Mouse (Mus musculus): ENCODE measurements around the gene Coro1a.
"Not testable (repeated sequence)": the region's sequence is repeated elsewhere in the genome, so short reads cannot be mapped to it uniquely, and the experiment has no call there.

The Coro1a gene

DNA sequence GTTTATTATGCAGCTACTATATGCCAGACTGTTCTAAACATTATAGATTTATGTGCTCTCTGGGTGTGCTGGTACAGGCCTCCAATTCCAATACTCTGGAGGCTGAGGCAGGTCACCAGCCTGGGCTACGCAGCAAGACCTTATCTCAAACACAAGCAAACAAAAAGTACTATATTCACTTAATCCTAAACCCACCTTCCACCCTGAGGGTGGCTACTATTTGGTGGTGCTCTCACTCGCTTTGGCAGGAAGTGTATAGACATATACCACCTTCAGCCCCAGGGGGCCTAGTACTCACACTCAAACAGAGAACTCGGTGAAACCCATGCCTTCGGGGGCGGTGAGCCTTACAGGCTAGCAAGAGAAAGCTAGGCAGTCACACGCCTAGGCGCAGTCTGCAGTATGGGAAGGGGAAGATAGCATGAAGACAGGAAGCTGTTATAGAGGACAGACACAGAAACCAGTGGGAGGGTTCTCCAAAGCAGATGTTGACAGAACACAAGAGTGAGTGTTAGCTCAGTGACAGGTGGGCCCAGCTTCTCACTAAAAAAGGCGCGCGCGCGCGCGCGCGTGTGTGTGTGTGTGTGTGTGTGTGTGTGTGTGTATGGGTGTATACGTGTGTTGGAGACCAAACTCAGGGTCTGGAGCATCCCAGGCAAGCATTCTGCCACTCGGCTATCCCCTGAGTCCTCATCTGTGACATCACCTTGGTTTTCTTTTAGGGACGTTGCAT lies at the start of gene Coro1a:
Gene Coro1a (minus strand): TSS at position 346 of the 733 bp plus-strand sequence.
- DNase-seq, result peak; percentile 84

DNA sequence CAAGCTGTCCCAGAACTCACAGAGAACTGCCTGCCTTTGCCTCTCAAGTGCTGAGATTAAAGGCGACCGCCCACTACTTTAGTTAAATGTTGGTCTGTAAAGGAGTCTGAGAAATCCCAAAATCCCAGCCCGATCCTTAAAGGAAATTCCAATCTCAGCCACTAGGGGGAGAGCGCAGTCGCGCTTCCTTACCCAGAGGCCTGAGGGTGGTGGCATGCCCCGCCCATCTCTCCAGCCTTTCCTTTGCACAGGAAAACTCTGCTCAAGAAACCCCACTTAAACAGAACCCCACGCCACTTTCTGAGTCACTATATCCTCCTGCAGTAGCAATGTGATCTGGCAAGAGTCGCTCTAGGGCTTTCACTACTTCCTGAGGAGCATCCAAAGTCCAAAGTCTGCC lies 47.3 kb upstream of the Coro1a start:
- DNase-seq, result peak; percentile 67

DNA sequence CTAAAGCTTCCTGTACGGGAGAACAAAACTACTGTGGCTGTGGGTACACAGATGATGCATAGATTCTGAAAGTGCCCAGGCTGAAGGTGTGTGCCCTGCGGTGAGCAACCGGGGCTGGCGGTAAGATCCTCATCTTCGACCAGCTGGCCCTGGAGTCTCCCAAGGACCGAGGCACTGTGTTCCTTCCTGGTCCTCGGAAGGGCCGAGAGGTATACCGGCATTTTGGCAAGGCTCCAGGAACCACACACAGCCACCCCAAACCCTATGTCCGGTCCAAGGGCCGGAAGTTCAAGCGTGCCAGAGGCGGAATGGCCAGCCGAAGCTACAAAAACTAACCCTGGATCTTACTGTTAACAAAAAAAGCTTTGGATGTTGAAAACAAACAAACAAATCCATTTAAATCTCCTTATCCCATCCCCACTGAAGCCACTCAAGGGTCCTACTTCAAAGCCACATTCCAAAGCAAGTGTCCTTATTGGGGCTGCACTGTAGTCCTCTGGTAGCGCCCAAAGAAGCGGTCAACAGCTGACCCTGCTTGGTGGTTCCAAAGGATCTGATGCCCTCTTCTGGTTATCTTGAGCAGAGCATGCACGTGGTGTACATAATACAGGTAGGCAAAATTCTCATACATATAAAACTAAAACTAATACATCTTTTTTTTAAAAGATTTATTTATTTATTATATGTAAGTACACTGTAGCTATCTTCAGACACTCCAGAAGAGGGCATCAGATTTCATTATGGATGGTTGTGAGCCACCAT lies 42.2 kb upstream of the Coro1a start:
- DNase-seq, result no peak

DNA sequence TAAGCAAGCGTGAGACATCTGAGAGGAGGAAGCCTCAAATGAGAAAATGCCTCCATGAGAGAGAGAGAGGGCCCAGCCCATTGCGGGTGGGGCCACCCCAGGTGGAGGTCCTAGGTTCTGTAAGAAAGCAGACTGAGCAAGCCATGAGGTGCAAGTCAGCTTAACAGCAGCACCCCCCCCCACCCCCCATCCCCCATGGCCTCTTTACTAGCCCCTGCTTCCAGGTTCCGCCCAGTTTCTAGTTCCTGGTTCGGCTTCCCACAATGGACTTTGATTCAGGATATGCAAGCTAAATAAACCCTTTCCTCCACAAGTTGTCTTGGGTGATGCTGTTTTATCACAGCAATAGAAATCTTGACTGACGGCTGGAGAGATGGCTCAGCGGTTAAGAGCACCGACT lies 41.2 kb upstream of the Coro1a start:
- no peak for DNase-seq

DNA sequence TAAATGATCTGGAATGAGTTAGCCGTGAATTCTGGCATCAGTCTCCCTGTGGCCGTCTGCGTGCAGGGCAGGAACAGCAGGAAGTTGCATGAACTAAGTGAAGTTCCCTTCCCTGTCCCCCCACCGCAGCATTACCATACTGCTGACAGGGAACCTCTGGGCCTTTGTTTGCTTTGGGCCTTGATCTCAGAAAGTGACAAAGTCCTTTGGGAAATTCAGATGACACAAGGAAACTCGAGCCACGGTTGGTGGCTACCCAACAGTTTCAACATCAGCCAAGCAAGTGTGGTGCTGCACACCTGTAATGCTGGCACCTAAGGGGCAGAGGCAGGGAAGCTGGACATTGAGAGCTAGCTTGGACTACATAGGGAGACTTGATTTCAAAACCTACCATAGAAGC lies 39.2 kb upstream of the Coro1a start:
- DNase-seq, result no peak

DNA sequence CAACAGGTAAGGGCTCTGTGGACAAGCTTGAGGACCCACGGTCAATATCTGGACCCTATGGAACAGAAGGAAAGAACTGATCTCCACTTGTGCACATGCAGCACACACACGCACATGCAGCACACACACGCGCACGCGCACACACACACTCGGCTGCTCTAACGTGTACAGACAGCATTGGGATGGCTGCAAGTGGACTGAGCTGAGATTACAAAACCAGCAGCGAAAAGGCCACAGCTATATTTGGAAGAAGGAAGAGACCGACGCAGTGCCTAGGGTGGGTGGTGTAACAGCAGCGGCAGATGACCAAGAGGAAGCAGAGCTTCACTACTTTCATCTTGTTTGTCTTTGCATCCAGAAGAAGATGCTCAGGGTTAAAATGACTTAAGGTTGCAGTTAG lies 38.5 kb upstream of the Coro1a start:
- DNase-seq, result no peak

DNA sequence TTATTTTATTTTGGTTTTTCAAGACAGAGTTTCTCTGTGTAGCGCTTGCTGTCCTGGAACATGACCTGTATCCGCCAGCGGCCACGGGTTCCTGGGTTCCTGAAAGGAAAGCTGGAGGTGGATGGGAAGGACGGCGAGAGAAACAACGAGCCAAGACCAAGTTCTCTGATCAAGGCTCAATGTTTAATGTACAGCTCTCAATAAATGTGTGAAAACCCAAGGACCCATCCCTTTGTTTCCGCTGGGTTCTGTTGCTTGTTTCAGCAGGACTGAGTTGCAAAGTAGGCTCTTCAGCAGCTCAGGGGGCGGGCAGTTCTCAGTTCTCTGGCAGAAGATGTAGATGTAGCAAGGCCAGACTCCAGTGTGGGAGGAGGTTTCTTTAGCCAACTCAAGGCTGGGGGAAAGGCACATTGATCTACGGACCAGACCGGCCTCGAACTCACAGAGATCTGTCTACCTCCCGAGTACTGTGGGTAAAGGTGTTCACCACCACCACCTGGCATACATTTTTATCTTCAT lies 34.4 kb upstream of the Coro1a start:
- DNase-seq, result no peak

DNA sequence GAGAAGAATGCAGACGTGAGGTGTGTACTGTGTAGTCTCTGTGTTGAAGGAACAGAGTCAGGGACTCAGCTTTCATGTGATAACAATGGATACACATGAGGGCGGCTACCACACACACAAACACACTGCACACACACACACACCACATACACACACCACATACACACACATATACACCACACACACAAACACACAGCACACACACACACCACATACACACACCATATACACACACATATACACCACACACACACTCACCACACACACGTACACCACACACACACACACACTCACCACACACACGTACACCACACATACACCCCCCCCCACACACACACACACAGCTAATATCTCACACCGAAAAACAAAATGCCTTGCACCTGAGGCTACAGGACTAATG lies 33.9 kb upstream of the Coro1a start:
- DNase-seq, result no peak

DNA sequence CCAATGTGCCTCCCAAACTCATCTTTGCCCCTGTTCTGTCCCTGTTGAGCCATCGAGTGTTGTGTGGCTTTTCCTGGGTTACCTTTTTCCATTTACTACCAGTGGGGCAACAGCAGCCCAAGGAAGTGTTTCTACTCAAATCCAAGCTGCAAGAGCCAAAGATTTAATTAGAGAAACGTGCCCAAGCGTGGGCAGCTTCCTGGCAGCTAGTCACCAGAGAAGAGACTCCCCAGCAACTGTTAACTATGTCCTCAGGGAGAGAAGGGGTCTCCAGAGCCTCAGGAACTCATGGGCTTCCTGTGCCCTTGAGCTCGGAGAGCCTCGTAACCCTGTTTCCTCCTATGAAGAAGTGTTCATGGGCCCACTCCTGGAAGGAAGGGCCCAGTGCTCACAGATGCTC lies 33.4 kb upstream of the Coro1a start:
- no peak for DNase-seq

DNA sequence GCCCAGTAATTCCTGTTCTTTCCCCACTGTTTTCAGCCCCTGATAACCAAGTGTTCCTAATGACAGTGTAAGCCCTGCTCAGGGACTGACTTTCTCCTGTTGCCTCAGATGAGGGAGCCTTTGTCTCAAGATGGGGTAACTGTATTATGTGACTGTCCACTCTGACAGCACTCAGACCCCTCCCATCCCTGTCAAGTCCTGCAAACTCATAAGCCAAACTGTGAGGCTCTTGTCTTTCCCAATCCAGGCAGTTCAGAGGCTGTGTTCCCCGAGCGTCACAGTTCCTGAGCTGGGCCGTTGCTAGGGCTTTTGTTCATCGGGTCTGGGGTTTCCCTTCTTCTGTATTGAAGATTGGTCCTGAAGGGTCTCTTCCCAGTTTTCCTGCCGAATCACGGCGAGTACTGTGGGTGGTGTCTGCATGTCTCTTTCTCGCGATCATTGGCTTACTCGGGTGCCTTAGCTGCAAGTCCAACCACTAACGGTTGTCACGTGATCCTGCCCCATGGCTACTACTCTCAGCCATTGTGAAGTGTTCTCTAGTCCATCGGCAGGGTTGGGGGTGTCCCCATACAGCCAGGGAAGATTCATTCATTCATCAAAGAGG lies 32.6 kb upstream of the Coro1a start:
- no peak for DNase-seq

DNA sequence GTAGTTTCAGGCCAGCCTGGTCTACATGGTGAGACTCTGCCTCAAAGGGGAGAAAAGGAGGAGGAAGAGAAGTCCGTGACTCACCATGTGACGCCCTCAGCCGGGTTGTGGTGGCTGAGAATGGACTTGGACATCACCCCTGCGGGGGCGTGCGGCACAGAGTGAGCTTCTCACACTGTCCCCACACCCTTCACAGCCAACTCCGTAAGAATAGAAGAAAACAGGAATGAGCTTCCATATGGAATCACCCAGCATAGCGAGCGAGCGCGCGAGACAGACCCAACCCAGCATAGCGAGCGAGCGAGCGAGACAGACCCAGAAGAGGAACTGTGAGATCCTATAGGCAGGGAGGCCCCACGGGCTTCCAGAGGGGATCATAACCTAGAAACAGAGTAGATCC lies 32.0 kb upstream of the Coro1a start:
- DNase-seq, result no peak

DNA sequence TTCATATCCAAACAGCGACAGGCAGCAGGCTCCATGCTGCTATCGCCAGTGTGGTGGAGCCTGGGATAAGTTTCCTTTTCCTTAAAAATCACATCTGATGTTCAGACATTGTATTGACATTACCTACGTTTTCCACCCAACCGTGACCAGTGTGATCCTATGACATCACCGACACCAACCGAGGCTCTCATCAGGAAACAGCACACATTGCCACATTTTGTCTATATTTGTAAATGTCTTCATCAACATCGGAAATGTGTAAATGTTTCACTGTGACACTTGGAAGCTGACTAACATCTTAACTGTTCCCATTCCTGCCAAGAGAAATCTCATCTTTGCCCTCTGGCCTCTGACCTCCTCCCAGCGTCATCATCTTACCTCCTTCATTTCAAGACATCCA lies 28.5 kb upstream of the Coro1a start:
- DNase-seq, result no peak

DNA sequence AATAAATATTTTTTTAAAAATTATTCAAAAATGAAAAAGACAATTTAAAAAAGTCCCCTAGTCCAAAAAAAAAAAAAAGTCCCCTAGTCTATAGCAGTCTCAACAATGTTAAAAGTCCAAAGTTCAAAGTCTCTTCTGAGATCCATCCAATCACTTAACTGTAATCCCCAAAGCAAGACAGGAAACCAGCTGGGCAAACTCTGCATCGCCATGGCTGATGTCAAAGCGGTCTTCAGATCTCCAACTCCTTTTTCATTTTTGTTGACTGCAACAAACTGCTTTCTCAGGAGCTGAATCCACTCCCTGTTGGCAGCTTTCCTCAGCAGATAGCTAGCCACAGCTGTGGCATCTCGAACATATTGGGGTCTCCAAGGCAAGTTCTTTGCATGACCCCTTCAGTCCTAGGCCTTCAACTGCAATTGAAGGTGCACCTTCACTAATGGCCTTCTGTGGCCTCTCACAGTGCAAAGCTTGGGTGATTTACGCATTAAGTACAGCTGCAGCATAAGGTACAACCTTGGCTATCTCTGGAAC lies 22.7 kb upstream of the Coro1a start:
- not testable (repeated sequence) for DNase-seq

DNA sequence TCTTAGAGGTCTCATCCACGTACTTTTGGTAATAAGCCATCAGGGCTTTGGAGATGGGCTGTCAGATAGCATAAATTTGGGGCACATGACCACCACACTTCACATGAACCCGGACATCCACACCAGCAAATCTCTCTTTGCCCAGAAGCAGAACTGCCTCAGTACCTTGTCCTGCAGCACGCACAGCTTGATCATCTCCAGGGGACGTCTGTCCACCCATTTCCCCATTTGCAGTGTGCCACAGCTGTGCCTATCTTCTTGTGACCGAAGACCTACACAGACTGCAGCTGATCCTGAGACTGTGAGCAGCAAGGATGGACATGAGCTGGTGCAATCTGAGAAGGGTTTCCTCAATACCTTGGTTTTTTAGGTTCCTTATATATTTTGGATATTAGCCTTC lies 18.1 kb upstream of the Coro1a start:
- no peak for DNase-seq

DNA sequence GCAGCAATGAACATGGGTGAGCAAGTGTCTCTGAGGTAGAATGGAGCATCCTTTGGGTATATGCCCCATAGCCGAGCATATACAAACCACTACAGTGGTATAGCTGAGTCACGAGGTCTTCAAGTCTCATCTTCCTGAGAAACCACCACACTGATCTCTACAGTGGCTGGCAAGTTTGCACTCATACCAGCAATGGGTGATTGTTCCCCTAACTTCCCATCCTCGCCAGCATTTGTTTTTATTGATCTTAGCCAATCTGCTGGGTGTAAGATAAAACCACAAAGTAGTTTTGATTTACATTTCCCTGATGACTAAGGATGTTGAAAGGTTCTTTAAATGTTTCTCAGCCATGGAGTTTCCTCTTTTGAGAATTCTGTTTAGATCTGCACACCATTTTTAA lies 17.5 kb upstream of the Coro1a start:
- DNase-seq, result no peak

DNA sequence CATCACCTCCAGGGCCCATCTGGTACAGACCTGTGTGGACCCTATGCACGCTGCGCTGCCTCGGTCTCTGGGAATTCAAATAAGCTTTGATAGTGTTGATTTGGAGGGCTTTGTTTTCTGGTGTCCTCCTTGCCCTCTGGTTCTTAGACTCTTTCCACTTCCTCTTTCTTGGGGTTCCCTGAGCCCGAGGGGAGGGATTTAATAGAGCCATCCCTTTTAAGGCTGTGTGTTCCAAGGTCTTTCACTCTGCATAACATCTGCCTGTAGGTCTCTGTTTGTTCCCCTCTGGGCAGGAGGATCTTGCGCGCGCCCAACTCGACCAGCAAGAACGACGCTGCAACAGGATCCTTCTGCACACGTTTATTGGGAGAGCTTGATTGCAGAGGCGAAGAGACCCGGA lies 14.0 kb upstream of the Coro1a start:
- DNase-seq, result no peak

DNA sequence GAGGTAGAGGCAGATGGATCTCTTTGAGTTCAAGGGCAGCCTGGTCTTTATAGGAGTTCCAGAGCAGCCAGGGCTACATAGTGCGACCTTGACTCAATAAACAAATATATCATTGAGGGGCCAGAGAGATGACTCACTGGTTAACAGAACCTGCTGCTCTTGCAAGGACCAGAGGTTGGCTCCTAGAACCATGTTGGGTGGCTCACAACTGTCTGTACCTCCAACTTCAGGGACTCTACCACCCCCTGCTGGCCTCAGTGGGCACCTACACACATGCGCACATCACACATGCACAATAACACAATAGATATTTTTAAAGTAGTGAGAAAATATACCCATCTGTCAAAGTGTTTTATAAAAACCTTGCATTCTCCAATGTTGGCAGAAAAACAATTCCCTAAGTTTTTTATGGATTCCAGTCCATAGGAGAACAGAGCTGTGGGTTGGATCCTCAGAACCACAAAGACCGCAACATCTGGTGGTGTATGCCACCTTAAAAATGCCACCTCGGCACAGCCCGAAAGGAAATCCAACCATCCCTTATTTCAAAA lies 11.3 kb upstream of the Coro1a start:
- peak; percentile 49 for DNase-seq

DNA sequence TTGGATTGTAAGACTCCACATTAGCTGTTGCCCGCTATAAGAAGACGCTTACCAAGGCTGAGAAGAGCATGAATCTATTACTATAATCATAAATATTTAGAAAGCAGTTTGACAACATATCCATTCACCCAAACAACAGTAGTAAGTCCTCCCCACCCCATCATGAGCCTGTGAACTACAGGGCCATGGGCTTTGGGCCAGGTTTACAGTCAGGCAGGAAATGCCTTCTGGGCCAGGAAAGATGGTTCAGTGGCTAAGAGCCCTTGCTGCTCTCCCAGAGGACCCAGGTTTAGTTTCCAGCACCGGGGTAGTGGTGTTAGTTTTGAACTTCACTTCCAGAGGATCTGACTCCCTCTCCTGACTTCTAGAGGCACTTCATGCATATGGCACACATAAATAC lies 10.0 kb upstream of the Coro1a start:
- DNase-seq, result no peak

DNA sequence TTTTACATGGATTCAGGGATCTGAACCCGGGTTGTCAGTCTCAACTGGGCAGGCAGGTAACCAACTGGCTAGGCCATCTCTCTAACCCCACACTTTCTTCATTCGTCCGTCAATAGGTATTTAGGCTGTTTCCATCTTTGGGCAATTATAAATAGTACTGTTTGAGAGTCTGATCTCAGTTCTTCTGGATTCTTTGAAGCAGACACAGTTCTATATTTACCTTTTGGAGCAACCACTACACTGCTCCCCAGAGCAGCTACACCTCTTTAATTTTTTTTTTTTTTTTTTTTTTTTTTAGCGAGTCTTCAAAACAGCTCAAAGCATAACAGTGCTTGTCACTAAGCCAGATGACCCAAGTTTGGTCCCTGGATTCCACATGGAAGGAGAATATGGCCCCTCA lies 8.1 kb upstream of the Coro1a start:
- DNase-seq, result no peak

DNA sequence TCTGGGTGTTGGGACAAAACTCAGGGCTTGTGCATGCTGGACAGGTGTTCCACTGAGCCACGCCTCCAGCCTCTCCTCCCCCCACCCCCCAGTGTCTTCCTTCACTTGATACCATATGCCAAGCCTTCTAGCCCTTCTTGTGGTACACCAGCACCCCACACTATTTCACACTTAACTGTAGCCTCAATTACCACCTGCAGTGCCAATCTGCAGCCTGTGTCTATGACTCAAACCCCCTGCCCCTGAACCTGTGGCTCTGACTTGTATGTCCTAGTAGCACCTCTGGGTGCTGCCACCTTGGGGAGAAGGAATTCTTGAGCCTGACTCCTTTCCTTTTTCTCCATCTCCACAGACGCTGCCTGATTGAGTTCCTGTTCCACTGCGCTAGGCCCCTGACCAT lies 4.3 kb upstream of the Coro1a start:
- peak; percentile 57 for DNase-seq

DNA sequence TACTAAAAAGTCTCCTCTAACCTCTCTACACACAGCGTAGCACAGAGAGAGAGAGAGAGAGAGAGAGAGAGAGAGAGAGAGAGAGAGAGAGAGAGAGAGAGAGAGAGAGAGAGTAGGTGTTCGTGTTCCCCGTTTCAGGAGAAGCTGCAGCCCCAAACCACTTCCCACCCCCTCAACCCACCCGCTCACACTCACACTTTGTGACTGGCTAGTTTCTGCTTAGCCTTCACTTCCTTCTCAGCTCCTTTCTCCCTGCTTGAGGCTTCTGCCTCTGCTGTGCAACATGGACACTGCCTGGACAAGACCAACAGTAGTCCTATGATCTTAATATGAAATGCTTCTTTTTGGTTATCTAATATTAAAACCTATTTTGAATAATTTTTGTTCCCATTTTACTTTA lies 2.7 kb upstream of the Coro1a start:
- no peak for DNase-seq

DNA sequence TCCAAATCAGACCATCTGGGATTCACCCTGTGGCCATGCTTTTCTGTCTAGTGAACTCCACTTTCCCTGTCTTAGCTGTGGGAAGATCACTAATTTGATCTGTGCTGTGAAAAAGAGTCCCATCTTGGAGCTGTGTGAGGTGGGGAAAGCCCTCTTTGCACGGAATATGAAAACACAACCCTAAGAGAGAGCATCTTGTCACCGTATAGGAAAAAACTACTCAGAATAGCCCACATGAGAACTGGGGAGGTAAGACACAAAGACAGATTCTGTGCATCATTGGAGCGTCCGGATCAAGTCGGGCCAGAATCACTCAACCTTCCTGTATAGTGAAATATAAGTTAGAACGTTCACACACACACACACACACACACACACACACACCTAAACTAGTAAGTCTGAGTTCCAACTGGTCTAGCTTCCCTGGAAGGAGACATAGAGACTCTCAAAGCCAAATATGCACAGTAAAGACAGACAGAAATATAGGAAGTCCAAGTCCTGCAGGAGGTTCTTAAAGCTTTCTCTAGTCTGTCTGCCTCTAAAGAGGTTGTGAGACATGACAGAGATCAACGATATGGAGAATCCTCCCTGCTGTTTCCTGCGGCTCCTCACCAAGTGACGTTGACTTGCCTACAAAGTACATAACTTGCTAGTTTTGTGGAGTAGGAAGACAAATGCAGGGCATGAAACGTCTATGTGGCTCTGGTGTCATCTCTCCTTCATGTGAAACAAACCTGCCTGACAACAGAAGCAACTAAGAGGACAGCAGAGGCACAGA lies 777 bp upstream of the Coro1a start:
- no peak for DNase-seq

Data from thymus, postnatal 25 days (tissue).